Mouse (Mus musculus) lung, postnatal 0 days (tissue): ENCODE data around the gene Usp22. TPM values are rescaled to one million over a fixed set of nuclear protein-coding genes. Genes with fewer than 3 reads are reported as not detected.

Experiments
- ATAC-seq: fragments of 200-750 bp; cut with Nextera tagmentation; 2 replicates; pipeline ENCODE4 v1.8.0; 2017; ENCODE audit warnings: moderate library complexity
- DNase-seq: peaks from one replicate; pipeline ENCODE4 v3.0.0-alpha.2; 2016; ENCODE audit warnings: low spot score
- H3K27ac ChIP-seq: fragments of 300-500 bp; sonication (generic); 2 replicates; pipeline ENCODE4 v1.5.1; 2014; ENCODE audit warnings: antibody characterized with exemption, mild to moderate bottlenecking, low read length, mixed read lengths
- H3K27me3 ChIP-seq: fragments of 300-500 bp; sonication (generic); replicated peaks from 2 replicates; pipeline ENCODE4 v1.6.1; 2014; ENCODE audit warnings: low read length, mixed read lengths; ENCODE audit not compliant: insufficient read depth
- H3K36me3 ChIP-seq: fragments of 300-500 bp; sonication (generic); 2 replicates; pipeline ENCODE4 v1.6.1; 2014; ENCODE audit warnings: low read length, mixed read lengths; ENCODE audit not compliant: insufficient read depth
- H3K4me1 ChIP-seq: fragments of 300-500 bp; sonication (generic); 2 replicates; pipeline ENCODE4 v1.6.1; 2014; ENCODE audit warnings: antibody characterized with exemption, low read depth, low read length, mixed read lengths; ENCODE audit not compliant: insufficient read depth
- H3K4me2 ChIP-seq: fragments of 300-500 bp; sonication (generic); replicated peaks from 2 replicates; pipeline ENCODE4 v1.6.1; 2014; ENCODE audit warnings: low read depth, mild to moderate bottlenecking, low read length, moderate library complexity, mixed read lengths
- H3K4me3 ChIP-seq: fragments of 300-500 bp; sonication (generic); 2 replicates; pipeline ENCODE4 v1.5.1; 2014; ENCODE audit warnings: low read depth, low read length
- H3K9ac ChIP-seq: fragments of 300-500 bp; sonication (generic); replicated peaks from 2 replicates; pipeline ENCODE4 v1.6.1; 2014; ENCODE audit warnings: low read depth, mild to moderate bottlenecking
- H3K9me3 ChIP-seq: fragments of 300-500 bp; sonication (generic); 2 replicates; pipeline ENCODE4 v1.6.1; 2016; ENCODE audit warnings: low read length, mixed read lengths
- CTCF ChIP-seq: IDR thresholded peaks from 2 replicates; pipeline ENCODE4 v1.5.1; 2016; ENCODE audit warnings: antibody characterized with exemption, mild to moderate bottlenecking
- EP300 ChIP-seq: IDR thresholded peaks from 2 replicates; pipeline ENCODE4 v1.6.1; 2016; ENCODE audit warnings: antibody characterized with exemption, mild to moderate bottlenecking, control low read depth
- WGBS: fragments of 180-500 bp; shearing (Covaris S2); extraction: QIAGEN DNeasy Blood & Tissue Kit; methylation state at CpG from one replicate; pipeline ENCODE4 v1.1.7; 2014; 5-methylcytosine and 5-hydroxymethylcytosine counted together
- polyA plus RNA-seq: library from polyadenylated mRNA; unstranded; fragments of >200 nt; fragmentation: Nextera tagmentation; extraction: Ambion mirVana; gene quantifications from 2 replicates; pipeline ENCODE4 v1.2.1, GENCODE M21; 2015

The Usp22 gene
- polyA plus RNA-seq, 1 experiment from 2014 or later: 38.4 TPM

DNA sequence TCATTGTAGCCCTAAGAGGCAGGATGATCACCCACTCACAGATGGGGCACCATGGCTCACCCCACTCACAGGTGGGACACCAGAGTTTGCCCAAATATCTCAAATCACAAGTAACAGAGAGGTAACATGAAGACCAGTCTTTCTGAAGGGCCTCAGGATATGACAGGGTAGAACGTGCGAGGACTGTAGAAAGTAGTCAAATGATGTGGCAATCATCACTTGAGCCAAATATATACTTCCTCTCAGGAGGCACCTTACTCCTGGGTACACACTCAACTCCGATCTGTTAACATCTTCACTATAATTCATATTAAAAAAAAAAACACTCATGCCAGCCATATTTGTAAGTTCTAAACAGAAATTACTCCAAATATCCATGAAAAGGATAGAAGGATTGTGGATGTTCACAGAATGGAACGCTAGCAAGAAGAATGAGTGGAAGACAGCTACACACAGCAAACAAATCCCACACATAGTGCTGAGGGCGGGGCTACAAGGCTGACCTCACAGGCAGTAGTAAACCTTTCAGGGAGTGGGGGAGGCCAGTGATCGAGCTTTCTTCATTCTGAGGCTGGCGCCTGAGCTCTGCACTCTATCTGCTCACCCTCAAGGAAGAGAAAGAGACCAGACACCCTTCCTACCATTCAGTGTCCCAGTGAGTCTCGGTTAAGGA is 62.4 kb downstream of the Usp22 start:
- DNase-seq (peak; percentile 19), ATAC-seq (no peak)
- H3K9me3 ChIP-seq: no peaks in the 10 kb centered on the region
- 50% methylated on average over 8 of the region's 8 CpGs for WGBS
- H3K27me3 ChIP-seq: no peaks in the 10 kb centered on the region
- H3K4me3 ChIP-seq: no peak overlapping the region
- no peaks in the 10 kb centered on the region for H3K4me1 ChIP-seq
- TF ChIP-seq EP300 (no peak), CTCF (no peak)
- H3K9ac ChIP-seq: no peak overlapping the region
- H3K27ac ChIP-seq: no peak overlapping the region
- H3K4me2 ChIP-seq: no peak overlapping the region
- no peaks in the 10 kb centered on the region for H3K36me3 ChIP-seq

DNA sequence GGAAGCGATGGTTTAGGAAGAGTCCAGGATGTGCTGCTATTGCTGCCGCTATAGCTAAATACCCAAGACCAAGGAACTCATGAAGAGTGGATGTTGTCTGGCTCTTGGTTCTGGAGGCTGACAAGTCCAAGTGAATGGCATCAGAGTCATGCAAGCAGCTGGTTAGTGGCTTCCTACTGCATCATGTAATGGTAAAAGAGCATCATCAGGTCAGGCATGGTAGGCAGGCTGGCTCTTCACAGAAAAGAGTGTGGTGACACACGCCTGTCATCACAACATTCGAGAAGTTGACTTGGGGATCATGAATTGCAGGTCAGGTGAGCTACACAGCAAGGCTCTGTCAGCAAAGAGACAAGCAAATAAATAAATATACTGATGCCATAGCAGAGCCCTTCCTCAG is 63.4 kb downstream of the Usp22 start:
- Histone ChIP-seq H3K4me2 (no peak overlapping the region), H3K27ac (no peak overlapping the region), H3K9me3 (no peaks in the 10 kb centered on the region), H3K36me3 (no peaks in the 10 kb centered on the region), H3K9ac (no peak overlapping the region), H3K4me1 (no peaks in the 10 kb centered on the region), H3K27me3 (no peaks in the 10 kb centered on the region), H3K4me3 (no peak overlapping the region)
- WGBS: 91% methylated on average over 4 of the region's 4 CpGs
- ATAC-seq: no peak
- no peak for DNase-seq
- TF ChIP-seq EP300 (no peak), CTCF (no peak)

DNA sequence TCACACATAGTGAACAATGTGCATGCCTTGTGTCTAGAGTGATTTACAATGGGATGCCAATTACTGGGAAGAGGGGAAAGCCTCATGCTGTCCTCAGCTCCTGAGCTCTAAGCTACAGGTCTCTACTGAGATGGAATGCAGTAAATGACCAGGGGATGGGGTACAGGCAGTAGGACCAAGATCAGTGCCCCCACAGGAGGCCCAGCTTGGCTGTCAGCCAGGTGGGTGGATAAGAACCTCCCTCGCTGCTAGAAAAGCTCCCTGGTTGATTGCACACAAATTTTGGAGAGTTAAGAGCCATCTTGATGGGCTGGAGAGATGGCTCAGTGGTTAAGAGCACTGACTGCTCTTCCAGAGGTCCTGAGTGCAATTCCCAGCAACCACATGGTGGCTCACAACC is 63.9 kb downstream of the Usp22 start:
- H3K36me3 ChIP-seq: no peaks in the 10 kb centered on the region
- H3K4me3 ChIP-seq: no peak overlapping the region
- no peak overlapping the region for H3K27ac ChIP-seq
- H3K4me2 ChIP-seq: no peak overlapping the region
- no peak for TF ChIP-seq CTCF
- TF ChIP-seq EP300: no peak
- ATAC-seq (no peak), DNase-seq (no peak)
- 33% methylated on average over 1 of the region's 1 CpGs for WGBS
- no peaks in the 10 kb centered on the region for H3K9me3 ChIP-seq
- H3K4me1 ChIP-seq: no peaks in the 10 kb centered on the region
- no peaks in the 10 kb centered on the region for H3K27me3 ChIP-seq
- no peak overlapping the region for H3K9ac ChIP-seq

DNA sequence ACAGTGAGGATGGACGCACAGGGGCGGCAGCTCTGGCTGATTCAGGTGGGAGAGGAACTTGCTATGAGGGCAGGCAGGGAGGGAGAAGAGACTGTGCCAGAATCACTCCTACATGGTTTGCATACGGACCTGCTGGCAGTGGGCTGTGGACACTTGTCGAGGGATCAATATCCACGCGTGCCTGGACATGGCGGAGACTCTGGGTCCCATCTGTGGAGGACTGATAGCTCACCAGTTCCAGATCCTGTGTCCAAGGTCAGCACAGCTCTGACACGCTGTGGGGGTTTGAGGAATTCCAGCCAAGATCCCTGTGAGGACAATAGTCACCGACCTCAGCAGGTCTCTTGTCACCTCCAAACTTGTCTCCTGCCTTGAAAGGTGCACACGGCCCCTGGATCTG is 64.7 kb downstream of the Usp22 start:
- Histone ChIP-seq H3K4me2 (no peak overlapping the region), H3K36me3 (no peaks in the 10 kb centered on the region), H3K4me1 (no peaks in the 10 kb centered on the region), H3K9me3 (no peaks in the 10 kb centered on the region), H3K9ac (no peak overlapping the region), H3K27ac (no peak overlapping the region), H3K27me3 (no peaks in the 10 kb centered on the region), H3K4me3 (no peak overlapping the region)
- ATAC-seq (no peak), DNase-seq (no peak)
- TF ChIP-seq CTCF (no peak), EP300 (no peak)
- WGBS: 70% methylated on average over 10 of the region's 10 CpGs

DNA sequence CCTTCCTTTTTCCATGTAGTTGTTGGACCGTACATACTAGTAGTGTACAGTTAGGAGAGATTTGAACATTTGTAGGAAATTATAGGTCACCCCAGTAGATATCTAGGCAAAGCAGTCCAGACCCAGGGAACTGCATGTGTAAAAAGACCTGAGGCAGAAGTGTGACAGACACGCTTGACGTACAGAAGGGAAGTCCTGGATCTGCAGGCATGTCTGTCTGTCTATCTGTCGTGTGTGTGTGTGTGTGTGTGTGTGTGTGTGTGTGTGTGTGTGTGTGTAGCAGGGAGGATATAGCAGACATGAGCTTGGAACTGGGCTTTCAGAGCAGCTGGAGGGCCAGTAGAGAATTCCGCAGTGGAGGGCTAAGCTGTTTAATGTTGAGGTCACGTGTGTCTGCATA is 65.1 kb downstream of the Usp22 start:
- WGBS: 70% methylated on average over 6 of the region's 6 CpGs
- no peaks in the 10 kb centered on the region for H3K9me3 ChIP-seq

DNA sequence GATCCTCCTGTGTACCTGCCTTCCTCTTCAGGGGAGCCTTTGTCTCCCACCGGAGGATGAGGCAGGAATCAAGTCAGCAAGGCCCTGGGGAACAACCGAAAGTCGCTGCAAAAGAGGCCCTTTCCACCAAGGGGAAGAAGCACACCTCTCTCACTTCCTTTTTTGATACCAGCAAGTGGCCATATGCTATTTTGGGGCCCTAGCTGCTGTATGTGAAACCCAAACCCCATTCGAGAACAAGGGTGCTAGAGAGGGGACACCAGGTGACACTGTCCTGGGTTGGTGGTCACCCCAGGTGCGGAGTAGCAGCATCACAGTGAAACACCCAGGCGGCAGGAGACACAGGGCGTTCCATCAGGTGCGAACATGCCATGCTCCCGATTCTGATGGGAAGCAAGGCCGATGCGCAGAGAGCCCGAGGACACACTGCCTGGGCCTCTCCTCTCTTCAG is 65.9 kb downstream of the Usp22 start:
- H3K4me1 ChIP-seq: no peaks in the 10 kb centered on the region
- no peak overlapping the region for H3K4me2 ChIP-seq
- H3K27ac ChIP-seq: no peak overlapping the region
- no peak overlapping the region for H3K9ac ChIP-seq
- ATAC-seq: no peak
- no peak overlapping the region for H3K4me3 ChIP-seq
- no peaks in the 10 kb centered on the region for H3K27me3 ChIP-seq
- no peaks in the 10 kb centered on the region for H3K36me3 ChIP-seq
- no peak for TF ChIP-seq EP300
- no peak for TF ChIP-seq CTCF
- 76% methylated on average over 12 of the region's 12 CpGs for WGBS
- no peak for DNase-seq
- H3K9me3 ChIP-seq: no peaks in the 10 kb centered on the region

More for the DNA sequence above, 65.1 kb downstream of the Usp22 start:
- Histone ChIP-seq H3K27ac (no peak overlapping the region), H3K4me2 (no peak overlapping the region), H3K4me3 (no peak overlapping the region), H3K9ac (no peak overlapping the region), H3K36me3 (no peaks in the 10 kb centered on the region), H3K4me1 (no peaks in the 10 kb centered on the region), H3K27me3 (no peaks in the 10 kb centered on the region)
- TF ChIP-seq EP300 (no peak), CTCF (no peak)
- DNase-seq (no peak), ATAC-seq (no peak)
